Mouse (Mus musculus): ENCODE data around the gene Hist1h3g. TPM values are rescaled to one million over a fixed set of nuclear protein-coding genes. Genes with fewer than 3 reads are reported as not detected.
"Not testable (repeated sequence)": the region's sequence is repeated elsewhere in the genome, so short reads cannot be mapped to it uniquely, and the experiment has no call there.

Gene Hist1h3g
- polyA plus RNA-seq (2015; fragmentation: Nextera tagmentation; extraction: Ambion mirVana): 10.0 and 11.6 TPM in 2 replicates

GRCm38 (mm10) chr13:23535137-23536075, at the start of gene Hist1h3g:
Gene Hist1h3g, plus strand, starts transcription at chr13:23535422.
- under 1% methylated on average over 42 of the region's 62 CpGs for WGBS
- Histone ChIP-seq H3K4me3 (peak within 1 kb of the TSS; percentile 58), H3K27ac (peak within 1 kb of the TSS; percentile 98)

GRCm38 (mm10) chr13:23488400-23489322, 46.6 kb upstream of the Hist1h3g start, which contains the start of gene Btn2a2:
Gene Btn2a2, minus strand, starts transcription at chr13:23488857.
- ATAC-seq: peak; percentile 97
- H3K4me2 ChIP-seq: peak within 1 kb of the TSS; percentile 58
- H3K9me3 ChIP-seq (replicated peaks): no peaks in the 10 kb centered on the region
- no peaks in the 10 kb centered on the region for H3K36me3 ChIP-seq (ENCODE audit: poor library complexity, severe bottlenecking)
- H3K27ac ChIP-seq: no peak within 1 kb of the TSS
- H3K9ac ChIP-seq: no peak within 1 kb of the TSS
- H3K4me3 ChIP-seq: peak within 1 kb of the TSS; percentile 30
- WGBS: 7% methylated on average over 14 of the region's 14 CpGs
- H3K4me1 ChIP-seq: peaks cover 10% of the 10 kb centered on the region; the same call in 1 of the 2 replicates
- H3K27me3 ChIP-seq: no peaks in the 10 kb centered on the region

More at GRCm38 (mm10) chr13:23535137-23536075, at the start of gene Hist1h3g:
- peak within 1 kb of the TSS; percentile 79 for H3K9ac ChIP-seq
- H3K4me1 ChIP-seq: peaks cover 42% of the 10 kb centered on the region
- peak; percentile 92 for ATAC-seq
- peak within 1 kb of the TSS; percentile 61 for H3K4me2 ChIP-seq
- H3K36me3 ChIP-seq (ENCODE audit: poor library complexity, severe bottlenecking); H3K27me3 ChIP-seq; H3K9me3 ChIP-seq (replicated peaks): not testable (repeated sequence)

- Histone ChIP-seq H3K4me2 (no peak overlapping the region), H3K27me3 (no peaks in the 10 kb centered on the region), H3K4me1 (peaks cover 10% of the 10 kb centered on the region; the same call in 1 of the 2 replicates), H3K36me3 (ENCODE audit: poor library complexity, severe bottlenecking) (no peaks in the 10 kb centered on the region), H3K27ac (no peak overlapping the region), H3K9ac (no peak overlapping the region), H3K4me3 (no peak overlapping the region), H3K9me3 (replicated peaks) (no peaks in the 10 kb centered on the region)
- ATAC-seq: no peak
- 39% methylated on average over 1 of the region's 1 CpGs for WGBS
Observed at GRCm38 (mm10) chr13:23490863-23491262, 44.4 kb upstream of the Hist1h3g start.

DNA sequence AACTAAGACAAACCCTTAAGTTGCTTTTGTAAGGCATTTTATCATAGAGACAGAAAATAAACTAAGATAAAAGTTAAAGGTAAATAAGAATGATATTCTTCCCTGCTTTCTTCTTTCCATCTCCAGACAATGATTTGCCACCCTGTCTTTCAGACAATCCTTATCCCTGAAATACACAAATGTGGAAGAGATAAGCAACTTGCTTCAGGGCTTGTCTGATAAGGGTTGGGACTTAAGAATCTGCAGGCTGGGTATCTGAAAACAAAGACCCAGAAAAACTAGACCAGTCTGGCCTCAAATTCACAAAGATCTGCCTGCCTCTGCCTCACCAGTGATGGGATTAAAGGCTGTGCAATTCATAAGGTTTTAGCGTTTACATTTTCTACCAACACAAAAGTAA, 44.0 kb upstream of the Hist1h3g start:
- no peak for ATAC-seq
- Histone ChIP-seq H3K9ac (no peak overlapping the region), H3K27me3 (no peaks in the 10 kb centered on the region), H3K4me1 (peaks cover 10% of the 10 kb centered on the region; the same call in 1 of the 2 replicates), H3K36me3 (ENCODE audit: poor library complexity, severe bottlenecking) (no peaks in the 10 kb centered on the region), H3K9me3 (replicated peaks) (no peaks in the 10 kb centered on the region), H3K4me2 (no peak overlapping the region), H3K4me3 (no peak overlapping the region), H3K27ac (no peak overlapping the region)
- 9% methylated on average over 1 of the region's 1 CpGs for WGBS

DNA sequence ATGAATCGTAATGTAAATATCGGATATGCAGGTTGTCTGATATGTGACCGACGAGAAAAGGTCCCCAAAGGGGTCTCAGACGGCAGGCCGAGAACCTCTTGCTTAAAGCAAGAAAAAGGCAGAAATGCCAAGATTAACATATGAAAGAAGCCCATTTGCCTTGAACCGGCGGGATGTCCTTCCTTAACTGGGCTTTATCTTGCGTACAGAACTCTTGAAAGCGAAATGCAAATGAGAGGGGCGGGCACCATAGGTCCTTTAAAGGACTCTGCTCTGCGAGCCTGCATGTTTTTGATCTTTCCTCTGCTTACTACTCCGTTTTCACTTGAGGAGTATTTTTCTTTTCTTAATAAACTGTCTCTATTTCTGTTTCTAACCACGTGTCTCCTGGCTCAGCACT, 43.2 kb upstream of the Hist1h3g start:
- Histone ChIP-seq H3K4me3 (peak overlapping the region; percentile 32), H3K4me2 (peak overlapping the region; percentile 53), H3K27me3 (no peaks in the 10 kb centered on the region), H3K4me1 (peaks cover 10% of the 10 kb centered on the region; the same call in 1 of the 2 replicates), H3K9ac (0 out of 2 replicates have a peak overlapping the region, but pooled peaks have one; percentile 37), H3K9me3 (replicated peaks) (no peaks in the 10 kb centered on the region), H3K36me3 (ENCODE audit: poor library complexity, severe bottlenecking) (no peaks in the 10 kb centered on the region), H3K27ac (no peak overlapping the region)
- 2% methylated on average over 14 of the region's 14 CpGs for WGBS
- no peak for ATAC-seq

GRCm38 (mm10) chr13:23495526-23495925, 39.7 kb upstream of the Hist1h3g start:
- Histone ChIP-seq H3K27ac (no peak overlapping the region), H3K4me3 (no peak overlapping the region), H3K36me3 (ENCODE audit: poor library complexity, severe bottlenecking) (no peaks in the 10 kb centered on the region), H3K9me3 (replicated peaks) (no peaks in the 10 kb centered on the region), H3K9ac (no peak overlapping the region), H3K4me2 (no peak overlapping the region), H3K27me3 (no peaks in the 10 kb centered on the region), H3K4me1 (peaks cover 21% of the 10 kb centered on the region; the same call in 1 of the 2 replicates)
- 77% methylated on average over 6 of the region's 6 CpGs for WGBS
- ATAC-seq: no peak

DNA sequence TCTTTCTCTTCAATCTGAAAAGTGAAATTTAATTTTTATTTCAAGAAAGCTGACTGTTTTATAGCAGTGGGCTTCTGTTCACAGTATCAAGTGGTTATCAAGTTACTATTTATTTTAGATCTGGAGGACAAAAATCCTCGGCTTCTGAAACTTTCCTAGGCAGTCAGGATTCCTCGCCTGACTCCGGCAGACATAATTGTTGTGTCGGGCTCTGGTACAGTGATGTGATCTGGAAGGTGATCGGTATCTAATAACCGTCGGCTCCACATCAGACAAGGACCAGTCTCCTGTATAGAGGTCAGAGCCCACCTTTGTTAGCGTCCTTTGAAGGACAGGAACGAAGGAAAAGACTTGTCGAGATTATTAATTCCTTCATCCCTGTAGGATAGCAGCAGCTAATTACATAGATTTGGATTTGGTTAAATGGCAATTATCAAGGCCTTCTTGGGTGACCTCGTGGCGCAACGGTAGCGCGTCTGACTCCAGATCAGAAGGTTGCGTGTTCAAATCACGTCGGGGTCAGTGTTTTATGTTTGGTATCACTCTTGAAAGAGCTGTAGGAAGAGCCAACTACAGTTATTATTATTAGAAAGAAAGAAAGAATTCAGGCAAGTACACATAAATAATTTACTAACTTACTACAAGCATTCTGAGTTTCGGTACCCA, 37.4 kb upstream of the Hist1h3g start:
- Histone ChIP-seq H3K4me1 (0 out of 2 replicates have a peak, but pooled peaks cover 11% of the 10 kb centered on the region), H3K27ac (no peak overlapping the region), H3K27me3 (no peaks in the 10 kb centered on the region), H3K36me3 (ENCODE audit: poor library complexity, severe bottlenecking) (no peaks in the 10 kb centered on the region), H3K4me2 (peak overlapping the region; percentile 49), H3K4me3 (peak overlapping the region; percentile 24), H3K9me3 (replicated peaks) (no peaks in the 10 kb centered on the region), H3K9ac (no peak overlapping the region)
- ATAC-seq: no peak
- WGBS: 2% methylated on average over 19 of the region's 19 CpGs

- Histone ChIP-seq H3K4me3 (peak overlapping the region; percentile 24; the same call in 1 of the 2 replicates), H3K27ac (no peak overlapping the region), H3K4me1 (0 out of 2 replicates have a peak, but pooled peaks cover 11% of the 10 kb centered on the region), H3K4me2 (peak overlapping the region; percentile 49), H3K36me3 (ENCODE audit: poor library complexity, severe bottlenecking) (no peaks in the 10 kb centered on the region), H3K27me3 (no peaks in the 10 kb centered on the region), H3K9me3 (replicated peaks) (no peaks in the 10 kb centered on the region), H3K9ac (no peak overlapping the region)
- WGBS: 3% methylated on average over 10 of the region's 10 CpGs
- no peak for ATAC-seq
Observed at GRCm38 (mm10) chr13:23498653-23499052, 36.6 kb upstream of the Hist1h3g start.

DNA sequence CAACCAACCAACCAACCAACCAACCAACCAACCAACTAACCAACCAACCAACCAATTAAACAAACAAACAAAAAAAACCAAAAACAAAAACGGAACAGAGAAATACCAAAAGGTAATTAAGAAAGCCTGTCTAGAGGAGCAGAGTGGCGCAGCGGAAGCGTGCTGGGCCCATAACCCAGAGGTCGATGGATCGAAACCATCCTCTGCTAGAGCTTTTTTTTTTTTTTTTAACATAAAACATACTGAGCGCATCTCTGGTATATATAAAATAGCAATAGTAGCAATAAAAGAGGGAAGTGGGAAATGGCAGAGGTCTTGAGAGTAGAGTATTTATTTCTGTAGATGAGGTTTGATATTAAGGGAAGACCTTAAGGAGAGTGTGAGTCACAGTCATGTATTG, 35.3 kb upstream of the Hist1h3g start:
- H3K27ac ChIP-seq: no peak overlapping the region
- H3K4me2 ChIP-seq: no peak overlapping the region
- H3K4me3 ChIP-seq: no peak overlapping the region
- no peaks in the 10 kb centered on the region for H3K27me3 ChIP-seq
- 7% methylated on average over 7 of the region's 7 CpGs for WGBS
- H3K9ac ChIP-seq: no peak overlapping the region
- no peaks in the 10 kb centered on the region for H3K36me3 ChIP-seq (ENCODE audit: poor library complexity, severe bottlenecking)
- ATAC-seq: no peak
- 0 out of 2 replicates have a peak, but pooled peaks cover 11% of the 10 kb centered on the region for H3K4me1 ChIP-seq
- no peaks in the 10 kb centered on the region for H3K9me3 ChIP-seq (replicated peaks)

- H3K9me3 ChIP-seq (replicated peaks): no peaks in the 10 kb centered on the region
- H3K9ac ChIP-seq: no peak overlapping the region
- WGBS: 1% methylated on average over 17 of the region's 17 CpGs
- H3K36me3 ChIP-seq (ENCODE audit: poor library complexity, severe bottlenecking): no peaks in the 10 kb centered on the region
- no peak overlapping the region for H3K27ac ChIP-seq
- H3K4me2 ChIP-seq: no peak overlapping the region
- peak; percentile 68 for ATAC-seq
- peaks cover 17% of the 10 kb centered on the region; the same call in 1 of the 2 replicates for H3K4me1 ChIP-seq
- H3K4me3 ChIP-seq: no peak overlapping the region
- H3K27me3 ChIP-seq: no peaks in the 10 kb centered on the region
Observed at GRCm38 (mm10) chr13:23500424-23501200, 34.6 kb upstream of the Hist1h3g start.
